Mouse (Mus musculus) lung, postnatal 10 days (tissue): ENCODE measurements around the gene Gdpd1.
"Not testable (repeated sequence)": the region's sequence is repeated elsewhere in the genome, so short reads cannot be mapped to it uniquely, and the experiment has no call there.

ENCODE experiments used
- DNase-seq: peaks from one replicate; pipeline ENCODE4 v3.0.0; 2021

Gdpd1 gene

GRCm38 (mm10) chr11:87073866-87074440 is at the start of gene Gdpd1:
Gene Gdpd1 (minus strand): TSS chr11:87074062.
- DNase-seq, result peak; percentile 90

GRCm38 (mm10) chr11:87121864-87122263 is 48.0 kb upstream of the Gdpd1 start:
- DNase-seq, result no peak

- no peak for DNase-seq
Measured at GRCm38 (mm10) chr11:87110172-87110909, 36.5 kb upstream of the Gdpd1 start.

- DNase-seq, result peak; percentile 16
Measured at GRCm38 (mm10) chr11:87109519-87110171, 35.8 kb upstream of the Gdpd1 start.

- DNase-seq, result peak; percentile 99
Measured at GRCm38 (mm10) chr11:87108755-87109518, 35.1 kb upstream of the Gdpd1 start, which contains the start of gene Ska2. Gene Ska2 (plus strand): TSS chr11:87109234.

- DNase-seq, result no peak
Measured at GRCm38 (mm10) chr11:87108409-87108754, 34.5 kb upstream of the Gdpd1 start, which contains the start of gene Prr11. Gene Prr11 (minus strand): TSS chr11:87108708.

GRCm38 (mm10) chr11:87087142-87087541 is 13.3 kb upstream of the Gdpd1 start:
- DNase-seq, result no peak

- peak; percentile 92 for DNase-seq
Measured at GRCm38 (mm10) chr11:87086290-87086984, 12.6 kb upstream of the Gdpd1 start, which contains the start of gene Smg8. Gene Smg8 (minus strand): TSS chr11:87086774.

GRCm38 (mm10) chr11:87085461-87085860 is 11.6 kb upstream of the Gdpd1 start:
- no peak for DNase-seq

GRCm38 (mm10) chr11:87083712-87084111 is 9.8 kb upstream of the Gdpd1 start:
- no peak for DNase-seq

- DNase-seq, result peak; percentile 84
Measured at GRCm38 (mm10) chr11:87073343-87073865, 458 bp downstream of the Gdpd1 start.

GRCm38 (mm10) chr11:87062087-87062486 is 11.8 kb downstream of the Gdpd1 start:
- DNase-seq, result no peak

GRCm38 (mm10) chr11:87060410-87060809 is 13.5 kb downstream of the Gdpd1 start:
- no peak for DNase-seq

- DNase-seq, result no peak
Measured at GRCm38 (mm10) chr11:87056286-87056685, 17.6 kb downstream of the Gdpd1 start.

- DNase-seq, result not testable (repeated sequence)
Measured at GRCm38 (mm10) chr11:87048900-87049299, 25.0 kb downstream of the Gdpd1 start.

GRCm38 (mm10) chr11:87046968-87047367 is 26.9 kb downstream of the Gdpd1 start:
- DNase-seq, result no peak

GRCm38 (mm10) chr11:87043052-87043451 is 30.8 kb downstream of the Gdpd1 start:
- DNase-seq, result no peak

- peak; percentile 68 for DNase-seq
Measured at GRCm38 (mm10) chr11:87039307-87039963, 34.4 kb downstream of the Gdpd1 start.

GRCm38 (mm10) chr11:87036180-87036579 is 37.7 kb downstream of the Gdpd1 start:
- no peak for DNase-seq

GRCm38 (mm10) chr11:87028212-87028611 is 45.6 kb downstream of the Gdpd1 start:
- DNase-seq, result no peak

- DNase-seq, result peak; percentile 73
Measured at GRCm38 (mm10) chr11:87026096-87026875, 47.6 kb downstream of the Gdpd1 start.
